Mouse (Mus musculus) liver, embryonic 14.5 days (tissue): ENCODE data around the gene Mstn. TPM values are rescaled to one million over a fixed set of nuclear protein-coding genes. Genes with fewer than 3 reads are reported as not detected.

Experiments
- ATAC-seq: fragments of 200-750 bp; cut with Nextera tagmentation; 2 replicates; pipeline ENCODE4 v1.8.0; 2017; ENCODE audit warnings: moderate number of reproducible peaks, mild to moderate bottlenecking, moderate library complexity; ENCODE audit not compliant: insufficient read depth
- DNase-seq, 3 experiments: peaks; one replicate each; pipeline ENCODE4 v3.0.0-alpha.2; 2012 to 2013; ENCODE audit warnings: low read depth in 3 of 3, low spot score in 3 of 3
- H3K27ac ChIP-seq: fragments of 300-500 bp; sonication (generic); 2 replicates; pipeline ENCODE4 v1.5.1; 2014; ENCODE audit warnings: moderate library complexity, mild to moderate bottlenecking, control low read depth, inconsistent platforms
- H3K27me3 ChIP-seq: fragments of 300-500 bp; sonication (generic); 2 replicates; pipeline ENCODE4 v1.6.1; 2014; ENCODE audit warnings: mild to moderate bottlenecking, low read length, moderate library complexity; ENCODE audit not compliant: control insufficient read depth, insufficient read depth
- H3K36me3 ChIP-seq: fragments of 300-500 bp; sonication (generic); replicated peaks from 2 replicates; pipeline ENCODE4 v1.6.1; 2014; ENCODE audit warnings: low read depth; ENCODE audit not compliant: control insufficient read depth, insufficient read depth
- H3K4me1 ChIP-seq, 2 experiments: fragments of 200-500 bp in 1 of 2; fragments of 300-500 bp in 1 of 2; sonication (generic) in 1 of 2; replicated peaks; 2 replicates each; pipeline ENCODE4 v1.6.1; 2012 to 2014; ENCODE audit warnings: antibody characterized with exemption in 1 of 2, inconsistent platforms in 1 of 2, low read length in 1 of 2; ENCODE audit not compliant: control insufficient read depth in 2 of 2, insufficient read depth in 2 of 2
- H3K4me2 ChIP-seq: fragments of 300-500 bp; sonication (generic); 2 replicates; pipeline ENCODE4 v1.6.1; 2014; ENCODE audit warnings: low read depth, mild to moderate bottlenecking, control low read depth, moderate library complexity
- H3K4me3 ChIP-seq, 2 experiments: fragments of 200-500 bp in 1 of 2; fragments of 300-500 bp in 1 of 2; sonication (generic) in 1 of 2; 2 replicates each; pipeline ENCODE4 v1.5.1; 2012 to 2014; ENCODE audit warnings: low read depth in 2 of 2, low read length in 2 of 2, mild to moderate bottlenecking in 2 of 2, control low read depth in 1 of 2, inconsistent platforms in 1 of 2, moderate library complexity in 1 of 2; ENCODE audit not compliant: insufficient read depth in 1 of 2
- H3K9ac ChIP-seq: fragments of 300-500 bp; sonication (generic); replicated peaks from 2 replicates; pipeline ENCODE4 v1.6.1; 2014; ENCODE audit warnings: mild to moderate bottlenecking, control low read depth, moderate library complexity
- H3K9me3 ChIP-seq: fragments of 300-500 bp; sonication (generic); 2 replicates; pipeline ENCODE4 v1.6.1; 2016; ENCODE audit warnings: low read length, mixed read lengths; ENCODE audit not compliant: control insufficient read depth
- CTCF ChIP-seq: IDR thresholded peaks from 2 replicates; pipeline ENCODE4 v1.5.1; 2016; ENCODE audit warnings: antibody characterized with exemption, low read depth, control low read depth
- EP300 ChIP-seq: IDR thresholded peaks from 2 replicates; pipeline ENCODE4 v1.6.1; 2016; ENCODE audit warnings: antibody characterized with exemption, low read depth
- WGBS: fragments of 180-500 bp; shearing (Covaris S2); extraction: QIAGEN DNeasy Blood & Tissue Kit; methylation state at CpG from one replicate; pipeline ENCODE4 v1.1.7; 2014; ENCODE audit not compliant: insufficient replicate concordance; 5-methylcytosine and 5-hydroxymethylcytosine counted together
- polyA plus RNA-seq, 2 experiments: library from polyadenylated mRNA; depleted of rRNA in 1 of 2; stranded (reverse) in 1 of 2; unstranded in 1 of 2; fragments of >200 nt; fragmentation: Nextera tagmentation in 1 of 2; extraction: Ambion mirVana in 1 of 2; gene quantifications; 2 replicates each; pipeline versions ENCODE4 v1.2.1 to v1.2.3; 2012 to 2014

Gene Mstn
- polyA plus RNA-seq, 2 experiments: 0.02 TPM; not detected in 1

DNA sequence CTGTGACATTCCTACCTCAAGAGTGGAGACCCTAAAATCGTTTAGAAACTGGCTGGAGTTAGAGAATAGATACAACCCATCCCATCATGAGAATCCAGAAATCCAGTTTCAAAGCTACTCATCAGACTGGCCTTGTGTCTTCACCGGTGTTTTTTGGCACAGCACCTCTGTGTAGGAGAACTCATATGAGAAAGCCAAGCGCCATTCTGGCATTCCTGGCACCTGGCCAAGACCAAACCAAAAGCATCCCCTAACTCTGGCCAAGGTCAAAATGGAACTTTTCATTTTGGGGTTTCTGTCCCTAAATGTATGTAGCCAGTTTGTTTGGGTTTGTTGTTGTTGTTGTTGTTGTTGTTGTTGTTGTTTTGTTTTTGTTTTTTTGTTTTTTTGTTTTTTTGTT, 15.2 kb downstream of the Mstn start:
- TF ChIP-seq EP300 (no peak), CTCF (no peak)
- WGBS: 65% methylated on average over 3 of the region's 3 CpGs

DNA sequence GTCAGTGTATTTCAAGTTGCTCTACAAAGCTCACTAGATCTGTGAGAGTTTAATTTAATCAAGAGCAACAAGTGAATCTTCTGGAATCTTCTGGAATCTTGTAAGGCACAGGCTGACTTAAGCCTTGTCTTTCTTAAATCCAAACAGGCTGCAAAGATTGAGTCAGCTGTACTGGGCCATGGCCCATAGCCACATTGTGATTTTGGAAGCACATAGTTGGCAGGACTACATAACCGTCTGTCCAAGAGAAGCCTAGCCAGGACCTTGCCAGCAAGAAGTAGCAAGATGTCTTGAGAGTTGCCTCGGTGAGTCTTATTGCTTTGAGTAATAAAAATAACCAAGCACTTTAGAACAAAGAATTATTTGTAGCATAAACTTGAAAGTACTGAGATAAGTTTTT, 18.4 kb downstream of the Mstn start:
- no peak overlapping the region for H3K9ac ChIP-seq
- H3K36me3 ChIP-seq: no peaks in the 10 kb centered on the region
- H3K4me3 ChIP-seq: no peak overlapping the region
- H3K4me1 ChIP-seq: no peaks in the 10 kb centered on the region
- TF ChIP-seq CTCF (no peak), EP300 (no peak)
- DNase-seq (no peak), ATAC-seq (no peak)
- no peak overlapping the region for H3K4me2 ChIP-seq
- 60% methylated on average over 2 of the region's 2 CpGs for WGBS
- no peak overlapping the region for H3K27ac ChIP-seq
- no peaks in the 10 kb centered on the region for H3K27me3 ChIP-seq
- H3K9me3 ChIP-seq: no peaks in the 10 kb centered on the region

More for the DNA sequence above, 15.2 kb downstream of the Mstn start:
- no peak for ATAC-seq
- no peak overlapping the region for H3K9ac ChIP-seq
- H3K9me3 ChIP-seq: no peaks in the 10 kb centered on the region
- H3K4me3 ChIP-seq: no peak overlapping the region
- H3K4me1 ChIP-seq: no peaks in the 10 kb centered on the region
- no peaks in the 10 kb centered on the region for H3K36me3 ChIP-seq
- no peaks in the 10 kb centered on the region for H3K27me3 ChIP-seq
- no peak overlapping the region for H3K4me2 ChIP-seq
- no peak for DNase-seq
- H3K27ac ChIP-seq: no peak overlapping the region

DNA sequence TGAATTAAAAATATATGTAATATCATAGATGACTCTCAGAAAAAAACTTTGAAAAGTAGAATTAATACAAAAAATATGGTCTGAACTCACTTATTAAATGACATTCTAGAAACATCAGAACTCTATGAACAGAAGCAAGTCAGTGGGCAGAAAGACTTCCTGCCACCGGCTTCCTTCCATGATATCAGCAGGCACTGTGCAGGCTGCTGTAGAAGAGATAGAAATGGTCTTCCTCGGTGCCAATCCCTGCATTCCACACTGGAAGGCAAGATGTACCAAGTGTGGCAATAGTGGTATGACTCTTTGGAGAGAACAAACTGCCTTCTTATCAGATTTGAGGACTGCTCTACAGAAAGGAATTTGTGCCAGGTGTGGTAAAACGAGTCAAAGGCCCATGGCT, 19.2 kb downstream of the Mstn start:
- Histone ChIP-seq H3K27me3 (no peaks in the 10 kb centered on the region), H3K9ac (no peak overlapping the region), H3K9me3 (no peaks in the 10 kb centered on the region), H3K4me3 (no peak overlapping the region), H3K4me1 (no peaks in the 10 kb centered on the region), H3K27ac (no peak overlapping the region), H3K4me2 (no peak overlapping the region), H3K36me3 (no peaks in the 10 kb centered on the region)
- no peak for ATAC-seq
- TF ChIP-seq CTCF (no peak), EP300 (no peak)
- no peak for DNase-seq
- WGBS: 37% methylated on average over 3 of the region's 3 CpGs

DNA sequence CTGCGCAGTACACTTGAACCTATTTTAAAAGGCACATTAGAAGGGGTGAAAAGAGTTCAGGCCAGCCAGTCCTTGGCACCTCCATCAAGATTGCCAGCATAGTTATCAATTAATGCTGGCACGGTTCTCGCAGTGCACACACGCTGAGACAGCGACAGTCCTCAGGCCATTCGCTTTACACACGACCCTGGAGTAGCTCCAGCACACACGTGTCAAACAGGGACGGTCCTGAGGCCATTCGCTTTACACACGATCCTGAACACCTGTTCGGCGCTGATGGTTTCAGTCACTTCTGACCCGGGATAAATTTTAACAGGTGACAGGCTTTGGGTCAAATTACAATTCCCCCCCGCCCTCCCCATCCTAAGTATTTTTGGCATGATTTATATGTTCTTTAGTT, 23.8 kb downstream of the Mstn start:
- no peaks in the 10 kb centered on the region for H3K4me1 ChIP-seq
- H3K27ac ChIP-seq: no peak overlapping the region
- WGBS: 72% methylated on average over 15 of the region's 15 CpGs
- H3K27me3 ChIP-seq: no peaks in the 10 kb centered on the region
- ATAC-seq: no peak
- no peak for DNase-seq
- no peak for TF ChIP-seq CTCF
- no peak for TF ChIP-seq EP300
- no peak overlapping the region for H3K4me2 ChIP-seq
- H3K4me3 ChIP-seq: no peak overlapping the region
- H3K9me3 ChIP-seq: no peaks in the 10 kb centered on the region
- no peak overlapping the region for H3K9ac ChIP-seq
- no peaks in the 10 kb centered on the region for H3K36me3 ChIP-seq

DNA sequence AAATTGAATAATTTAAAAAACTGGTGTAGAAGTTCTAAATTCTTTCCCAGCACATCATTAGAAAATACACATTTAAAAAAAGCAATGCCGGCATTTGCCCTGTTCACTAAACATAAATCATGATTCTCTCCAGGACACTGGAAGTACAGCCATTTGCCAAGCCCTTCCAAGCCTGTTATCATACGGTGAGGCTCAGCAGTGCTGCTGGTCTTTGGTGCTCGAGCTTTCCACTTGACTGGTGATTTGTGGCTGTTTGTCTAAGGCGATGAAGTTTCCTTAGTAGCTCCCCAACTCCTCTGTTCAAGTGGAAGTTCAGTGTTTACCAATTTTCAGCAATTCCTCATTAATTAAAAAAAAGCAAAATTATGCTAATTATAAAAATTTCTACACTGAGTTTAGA, 24.6 kb downstream of the Mstn start:
- no peaks in the 10 kb centered on the region for H3K9me3 ChIP-seq
- H3K36me3 ChIP-seq: no peaks in the 10 kb centered on the region
- H3K9ac ChIP-seq: no peak overlapping the region
- no peak overlapping the region for H3K27ac ChIP-seq
- H3K4me2 ChIP-seq: no peak overlapping the region
- H3K4me3 ChIP-seq: no peak overlapping the region
- no peak for DNase-seq
- no peak for ATAC-seq
- no peaks in the 10 kb centered on the region for H3K27me3 ChIP-seq
- TF ChIP-seq CTCF (no peak), EP300 (no peak)
- no peaks in the 10 kb centered on the region for H3K4me1 ChIP-seq
- WGBS: 52% methylated on average over 4 of the region's 4 CpGs
